Mouse (Mus musculus): ENCODE measurements around the gene Gm13289. TPM values are rescaled to one million over a fixed set of nuclear protein-coding genes. Genes with fewer than 3 reads are reported as not detected.
"Not testable (repeated sequence)": the region's sequence is repeated elsewhere in the genome, so short reads cannot be mapped to it uniquely, and the experiment has no call there.

Gm13289 gene
- polyA plus RNA-seq (2015; fragmentation: Nextera tagmentation; extraction: Ambion mirVana): not detected in 2 replicates

- H3K36me3 ChIP-seq; H3K4me2 ChIP-seq (replicated peaks); H3K9ac ChIP-seq (replicated peaks); H3K27ac ChIP-seq; H3K4me1 ChIP-seq (replicated peaks); H3K27me3 ChIP-seq; ATAC-seq; H3K4me3 ChIP-seq (replicated peaks); H3K9me3 ChIP-seq: not testable (repeated sequence)
- WGBS: no CpG with 5 or more reads among the region's 29 CpGs
Observed at GRCm38 (mm10) chr4:88776622-88777021, at the start of gene Gm13289. Gm13289 (plus strand) TSS chr4:88776922.

GRCm38 (mm10) chr4:88727324-88727723 is 49.4 kb upstream of the Gm13289 start:
- Histone ChIP-seq H3K27ac (no peak overlapping the region), H3K9me3 (no peaks in the 10 kb centered on the region), H3K4me3 (replicated peaks) (no peak overlapping the region), H3K27me3 (no peaks in the 10 kb centered on the region), H3K4me2 (replicated peaks) (no peak overlapping the region), H3K36me3 (no peaks in the 10 kb centered on the region), H3K4me1 (replicated peaks) (no peaks in the 10 kb centered on the region), H3K9ac (replicated peaks) (no peak overlapping the region)
- 3% methylated on average over 1 of the region's 1 CpGs for WGBS
- ATAC-seq: no peak

- Histone ChIP-seq H3K9me3 (no peaks in the 10 kb centered on the region), H3K4me1 (replicated peaks) (no peaks in the 10 kb centered on the region), H3K4me2 (replicated peaks) (no peak overlapping the region), H3K27ac (no peak overlapping the region), H3K4me3 (replicated peaks) (no peak overlapping the region), H3K36me3 (no peaks in the 10 kb centered on the region), H3K27me3 (no peaks in the 10 kb centered on the region), H3K9ac (replicated peaks) (no peak overlapping the region)
- no peak for ATAC-seq
- WGBS: 6% methylated on average over 2 of the region's 2 CpGs
Observed at GRCm38 (mm10) chr4:88738480-88738879, 38.2 kb upstream of the Gm13289 start.

- Histone ChIP-seq H3K27me3 (no peaks in the 10 kb centered on the region), H3K9me3 (no peaks in the 10 kb centered on the region), H3K4me3 (replicated peaks) (no peak overlapping the region), H3K27ac (no peak overlapping the region), H3K36me3 (no peaks in the 10 kb centered on the region), H3K9ac (replicated peaks) (no peak overlapping the region), H3K4me2 (replicated peaks) (no peak overlapping the region), H3K4me1 (replicated peaks) (no peaks in the 10 kb centered on the region)
- 91% methylated on average over 6 of the region's 6 CpGs for WGBS
- ATAC-seq: no peak
Observed at GRCm38 (mm10) chr4:88739036-88739435, 37.7 kb upstream of the Gm13289 start.

- no peaks in the 10 kb centered on the region for H3K27me3 ChIP-seq
- H3K9me3 ChIP-seq: no peaks in the 10 kb centered on the region
- no peaks in the 10 kb centered on the region for H3K36me3 ChIP-seq
- no peak for ATAC-seq
- no peak overlapping the region for H3K4me2 ChIP-seq (replicated peaks)
- no peak overlapping the region for H3K9ac ChIP-seq (replicated peaks)
- no peak overlapping the region for H3K4me3 ChIP-seq (replicated peaks)
- no peak overlapping the region for H3K27ac ChIP-seq
- no peaks in the 10 kb centered on the region; the same call in 1 of the 2 replicates for H3K4me1 ChIP-seq (replicated peaks)
- 93% methylated on average over 4 of the region's 4 CpGs for WGBS
Observed at GRCm38 (mm10) chr4:88741426-88741825, 35.3 kb upstream of the Gm13289 start.

GRCm38 (mm10) chr4:88742771-88743371 is 33.9 kb upstream of the Gm13289 start:
- no peak for ATAC-seq
- Histone ChIP-seq H3K4me2 (replicated peaks) (no peak overlapping the region), H3K4me3 (replicated peaks) (no peak overlapping the region), H3K9me3 (no peaks in the 10 kb centered on the region), H3K36me3 (no peaks in the 10 kb centered on the region), H3K4me1 (replicated peaks) (no peaks in the 10 kb centered on the region; the same call in 1 of the 2 replicates), H3K27ac (no peak overlapping the region), H3K27me3 (no peaks in the 10 kb centered on the region), H3K9ac (replicated peaks) (no peak overlapping the region)
- 78% methylated on average over 7 of the region's 7 CpGs for WGBS

GRCm38 (mm10) chr4:88744207-88744606 is 32.5 kb upstream of the Gm13289 start:
- 73% methylated on average over 3 of the region's 3 CpGs for WGBS
- no peaks in the 10 kb centered on the region for H3K27me3 ChIP-seq

GRCm38 (mm10) chr4:88749926-88750325 is 26.8 kb upstream of the Gm13289 start:
- Histone ChIP-seq H3K9ac (replicated peaks) (no peak overlapping the region), H3K9me3 (no peaks in the 10 kb centered on the region), H3K27me3 (no peaks in the 10 kb centered on the region), H3K4me1 (replicated peaks) (no peaks in the 10 kb centered on the region; the same call in 1 of the 2 replicates), H3K36me3 (no peaks in the 10 kb centered on the region), H3K27ac (no peak overlapping the region), H3K4me2 (replicated peaks) (no peak overlapping the region), H3K4me3 (replicated peaks) (no peak overlapping the region)
- ATAC-seq: no peak
- 70% methylated on average over 6 of the region's 6 CpGs for WGBS

More at GRCm38 (mm10) chr4:88744207-88744606, 32.5 kb upstream of the Gm13289 start:
- H3K36me3 ChIP-seq: no peaks in the 10 kb centered on the region
- no peak overlapping the region for H3K9ac ChIP-seq (replicated peaks)
- no peak overlapping the region for H3K4me3 ChIP-seq (replicated peaks)
- H3K4me2 ChIP-seq (replicated peaks): no peak overlapping the region
- H3K27ac ChIP-seq: no peak overlapping the region
- no peaks in the 10 kb centered on the region; the same call in 1 of the 2 replicates for H3K4me1 ChIP-seq (replicated peaks)
- no peaks in the 10 kb centered on the region for H3K9me3 ChIP-seq
- ATAC-seq: no peak

GRCm38 (mm10) chr4:88754818-88755340 is 21.8 kb upstream of the Gm13289 start, which contains the start of gene Gm13271:
Gm13271 (plus strand) TSS chr4:88754868.
- H3K9ac ChIP-seq (replicated peaks); H3K4me2 ChIP-seq (replicated peaks); ATAC-seq; H3K36me3 ChIP-seq; H3K27ac ChIP-seq; H3K4me1 ChIP-seq (replicated peaks); H3K27me3 ChIP-seq; H3K9me3 ChIP-seq; H3K4me3 ChIP-seq (replicated peaks): not testable (repeated sequence)
- 76% methylated on average over 15 of the region's 15 CpGs for WGBS

GRCm38 (mm10) chr4:88756581-88757513 is 19.9 kb upstream of the Gm13289 start:
- not testable (repeated sequence) for H3K36me3 ChIP-seq; ATAC-seq; H3K27me3 ChIP-seq; H3K9me3 ChIP-seq; H3K4me1 ChIP-seq (replicated peaks)
- peak overlapping the region; percentile 63 for H3K4me2 ChIP-seq (replicated peaks)
- peak overlapping the region; percentile 67 for H3K27ac ChIP-seq
- peak overlapping the region; percentile 53 for H3K9ac ChIP-seq (replicated peaks)
- WGBS: 11% methylated on average over 29 of the region's 31 CpGs
- H3K4me3 ChIP-seq (replicated peaks): peak overlapping the region; percentile 40

GRCm38 (mm10) chr4:88757628-88758031 is 19.1 kb upstream of the Gm13289 start:
- H3K4me2 ChIP-seq (replicated peaks): peak overlapping the region; percentile 63
- H3K9me3 ChIP-seq; H3K36me3 ChIP-seq; H3K4me1 ChIP-seq (replicated peaks); H3K27me3 ChIP-seq: not testable (repeated sequence)
- peak overlapping the region; percentile 53 for H3K9ac ChIP-seq (replicated peaks)
- ATAC-seq: peak; percentile 100
- peak overlapping the region; percentile 40 for H3K4me3 ChIP-seq (replicated peaks)
- WGBS: under 1% methylated on average over 21 of the region's 21 CpGs
- peak overlapping the region; percentile 67 for H3K27ac ChIP-seq

- H3K4me3 ChIP-seq (replicated peaks); H3K4me1 ChIP-seq (replicated peaks); H3K9ac ChIP-seq (replicated peaks); ATAC-seq; H3K4me2 ChIP-seq (replicated peaks); H3K27me3 ChIP-seq; H3K36me3 ChIP-seq; H3K27ac ChIP-seq; H3K9me3 ChIP-seq: not testable (repeated sequence)
- WGBS: 90% methylated on average over 9 of the region's 9 CpGs
Observed at GRCm38 (mm10) chr4:88758751-88759150, 18.0 kb upstream of the Gm13289 start.

Data from midbrain, embryonic 13.5 days (tissue).